Mouse (Mus musculus) kidney, adult 9 months (tissue): Measurements from ENCODE around the gene Olfr846.

ENCODE experiments used
- DNase-seq: peaks from one replicate; pipeline ENCODE4 v3.0.0; 2022

Olfr846 gene

GRCm38 (mm10) chr9:19363905-19364304 lies at the start of gene Olfr846:
Olfr846 (minus strand) TSS chr9:19364005.
- no peak for DNase-seq

GRCm38 (mm10) chr9:19378569-19378968 lies 14.8 kb upstream of the Olfr846 start, which contains the start of gene Olfr847:
Olfr847 (minus strand) TSS chr9:19378669.
- DNase-seq = no peak

GRCm38 (mm10) chr9:19336157-19336556 lies 27.6 kb downstream of the Olfr846 start, which contains the start of gene Olfr845:
Olfr845 (plus strand) TSS chr9:19336457.
- DNase-seq = no peak

- DNase-seq = no peak
Measured at GRCm38 (mm10) chr9:19316047-19316446, 47.8 kb downstream of the Olfr846 start, which contains the start of gene Olfr844. Olfr844 (plus strand) TSS chr9:19316347.
